In genomic region chr11:102651381-102651780, GRCm38 (mm10) we compare ENCODE assay signal across 9 mouse cellular contexts. TPM values are rescaled to one million over a fixed set of nuclear protein-coding genes. Genes with fewer than 3 reads are reported as not detected.
A peak's percentile ranks its signal among the peaks of the same experiment; 100 is the strongest.
DNase-seq lines count a peak whose midpoint lies in the region; ATAC-seq lines count a peak whose summit lies in the region.
"Had no signal": no experiment of that assay in that cellular context is flagged by ENCODE, and none has a peak within 500 bp of the region (broad histone marks: within the 10 kb centered on the region; RNA-seq: fewer than 3 reads in every experiment).

No protein-coding gene starts in this region.

- no peaks in the 10 kb centered on the region for H3K36me3 ChIP-seq in heart, embryonic 11.5 days (ENCODE audit: control insufficient read depth, insufficient read depth, low read length)
- H3K36me3 ChIP-seq in embryonic facial prominence, embryonic 10.5 days (replicated peaks) = no peaks in the 10 kb centered on the region

- ATAC-seq in heart, embryonic 11.5 days (replicated peaks; ENCODE audit: insufficient number of reproducible peaks, low FRiP score, low TSS enrichment) = no peak
- peak; percentile 61 for ATAC-seq in megakaryocyte-erythroid progenitor cell, adult 5-6 weeks (replicated peaks; ENCODE audit: low FRiP score, low TSS enrichment, poor library complexity, severe bottlenecking)

- peak; percentile 38 to 87 for DNase-seq in heart, adult 18-20 months
- peak; percentile 85 for DNase-seq in adrenal gland, postnatal 10 days
- peak; percentile 87 for DNase-seq in embryonic facial prominence, embryonic 10.5 days (ENCODE audit: low spot score)
- peak; percentile 72 to 86 for DNase-seq in heart, postnatal 14 days
- peak; percentile 63 to 64 for DNase-seq in layer of hippocampus, postnatal 36 days
- DNase-seq in testis, postnatal 14 days (ENCODE audit: low spot score) = peak; percentile 69

- peaks cover 4% of the 10 kb centered on the region for H3K4me1 ChIP-seq in heart, embryonic 11.5 days (ENCODE audit: control insufficient read depth, insufficient read depth, low read length)
- H3K4me1 ChIP-seq in embryonic facial prominence, embryonic 10.5 days = peaks cover 14% of the 10 kb centered on the region

- H3K9ac ChIP-seq in heart, embryonic 11.5 days (ENCODE audit: low read depth, low read length) = no peak overlapping the region

- 7% methylated on average over 9 of the region's 9 CpGs for WGBS in heart, embryonic 11.5 days (ENCODE audit: insufficient replicate concordance)
- WGBS in embryonic facial prominence, embryonic 10.5 days = 4% methylated on average over 9 of the region's 9 CpGs

- H3K27me3 ChIP-seq in heart, embryonic 11.5 days (ENCODE audit: control insufficient read depth, insufficient read depth, low read length) = no peaks in the 10 kb centered on the region
- H3K27me3 ChIP-seq in embryonic facial prominence, embryonic 10.5 days (replicated peaks; ENCODE audit: low read depth, poor library complexity, severe bottlenecking) = no peaks in the 10 kb centered on the region

- no peak overlapping the region for H3K4me2 ChIP-seq in heart, embryonic 11.5 days

- intact Hi-C loops in heart, postnatal 14 days (cut with DNase I) = loop anchor here (1.0 to 5.0 kb wide), 2 partner anchors 78 to 169 kb away; no protein-coding TSS in a partner anchor

- H3K4me3 ChIP-seq in heart, embryonic 11.5 days (ENCODE audit: low read depth, low read length) = no peak overlapping the region
- H3K4me3 ChIP-seq in embryonic facial prominence, embryonic 10.5 days = peak overlapping the region; percentile 23; the same call in 1 of the 2 replicates
- H3K4me3 ChIP-seq: myocyte had no signal

- no peaks in the 10 kb centered on the region for H3K9me3 ChIP-seq in heart, embryonic 11.5 days (replicated peaks; ENCODE audit: control insufficient read depth, low read length)
- H3K9me3 ChIP-seq in embryonic facial prominence, embryonic 10.5 days = no peaks in the 10 kb centered on the region

- no peak overlapping the region for H3K27ac ChIP-seq in heart, embryonic 11.5 days (ENCODE audit: low read depth, low read length)
- no peak overlapping the region for H3K27ac ChIP-seq in embryonic facial prominence, embryonic 10.5 days (replicated peaks)

RNA-seq across cellular contexts. Expression of gene Meioc, which starts 12.1 kb away (rescaled TPM):
- total RNA-seq in heart, adult 18-20 months (2021) = not detected
- polyA plus RNA-seq in heart, embryonic 11.5 days (2014; fragmentation: Nextera tagmentation; extraction: Ambion mirVana) = 0.96 and 1.1 TPM in 2 replicates
- not detected for total RNA-seq in adrenal gland, postnatal 10 days (2021)
- polyA plus RNA-seq in embryonic facial prominence, embryonic 10.5 days (2016; fragmentation: Nextera tagmentation; extraction: Ambion mirVana) = 0.39 and 0.40 TPM in 2 replicates
- not detected for total RNA-seq in heart, postnatal 14 days (2021)
- not detected for total RNA-seq in layer of hippocampus, postnatal 36 days (2021)
- not detected in 2 replicates for total RNA-seq in megakaryocyte-erythroid progenitor cell, adult 5-6 weeks (2014; fragmentation: Nextera tagmentation)
- total RNA-seq in megakaryocyte-erythroid progenitor cell, adult 5-6 weeks (2017) = not detected in 2 replicates

RNA-seq across cellular contexts. Expression of gene Ccdc43, which starts 46.2 kb away (rescaled TPM):
- total RNA-seq in heart, adult 18-20 months (2021) = 10 to 100 TPM; 20.4 to 29.6 TPM
- polyA plus RNA-seq in heart, embryonic 11.5 days (2014; fragmentation: Nextera tagmentation; extraction: Ambion mirVana) = 39.5 and 41.8 TPM in 2 replicates
- 10 to 100 TPM; 20.7 to 23.6 TPM for total RNA-seq in adrenal gland, postnatal 10 days (2021)
- 58.1 and 59.8 TPM in 2 replicates for polyA plus RNA-seq in embryonic facial prominence, embryonic 10.5 days (2016; fragmentation: Nextera tagmentation; extraction: Ambion mirVana)
- 10 to 100 TPM; 16.0 to 18.5 TPM for total RNA-seq in heart, postnatal 14 days (2021)
- total RNA-seq in layer of hippocampus, postnatal 36 days (2021) = 10 to 100 TPM; 36.4 to 39.7 TPM
- 20.5 and 21.0 TPM in 2 replicates for total RNA-seq in megakaryocyte-erythroid progenitor cell, adult 5-6 weeks (2014; fragmentation: Nextera tagmentation)
- total RNA-seq in megakaryocyte-erythroid progenitor cell, adult 5-6 weeks (2017) = 38.7 and 42.4 TPM in 2 replicates

RNA-seq across cellular contexts. Expression of gene Fzd2, which starts 47.2 kb away (rescaled TPM):
- 1 to 10 TPM; 2.0 to 2.2 TPM for total RNA-seq in heart, adult 18-20 months (2021)
- 23.9 and 25.0 TPM in 2 replicates for polyA plus RNA-seq in heart, embryonic 11.5 days (2014; fragmentation: Nextera tagmentation; extraction: Ambion mirVana)
- total RNA-seq in adrenal gland, postnatal 10 days (2021) = 1 to 10 TPM; 6.3 to 7.2 TPM
- polyA plus RNA-seq in embryonic facial prominence, embryonic 10.5 days (2016; fragmentation: Nextera tagmentation; extraction: Ambion mirVana) = 45.8 and 49.0 TPM in 2 replicates
- total RNA-seq in heart, postnatal 14 days (2021) = 1 to 10 TPM; 5.6 to 7.3 TPM
- 1 to 10 TPM; 6.3 to 8.9 TPM for total RNA-seq in layer of hippocampus, postnatal 36 days (2021)
- total RNA-seq in megakaryocyte-erythroid progenitor cell, adult 5-6 weeks (2014; fragmentation: Nextera tagmentation) = not detected in 2 replicates
- not detected in 2 replicates for total RNA-seq in megakaryocyte-erythroid progenitor cell, adult 5-6 weeks (2017)
